Mouse (Mus musculus): Measurements from ENCODE around the gene Fuk.

DNA sequence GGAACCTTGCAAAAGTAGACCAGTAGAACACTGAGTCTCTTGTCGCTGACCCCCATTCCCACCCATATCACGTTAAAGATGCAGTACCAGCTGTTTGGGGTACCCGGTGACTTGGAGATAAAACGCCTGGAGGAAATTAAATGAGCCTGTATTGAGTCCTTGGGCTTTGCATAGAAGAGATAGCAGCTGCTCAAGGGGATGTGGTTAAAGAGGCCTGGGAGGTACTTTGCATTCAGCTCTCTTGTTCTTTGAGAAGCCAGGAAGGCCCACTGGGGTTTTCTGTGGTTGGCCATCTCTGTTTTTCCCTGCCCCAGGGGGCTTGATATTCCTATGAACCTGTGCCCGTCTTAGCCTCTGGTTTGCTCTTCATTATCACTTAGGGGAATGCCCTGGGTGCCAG lies 26.8 kb upstream of the Fuk start:
- TF ChIP-seq POLR2A (IDR thresholded peaks at IDR 0.05; ENCODE audit: low read depth, low read length) (no peak), CTCF (IDR thresholded peaks at IDR 0.05; ENCODE audit: extremely low read depth, insufficient read depth, insufficient read length, insufficient replicate concordance) (no peak)

Measured in spleen, adult 2 months (tissue).